Mouse (Mus musculus) gastrocnemius, postnatal 14 days (tissue): ENCODE measurements around the gene Tgfbr2. TPM values are rescaled to one million over a fixed set of nuclear protein-coding genes. Genes with fewer than 3 reads are reported as not detected.
A peak's percentile ranks its signal among the peaks of the same experiment; 100 is the strongest.
"Not testable (repeated sequence)": the region's sequence is repeated elsewhere in the genome, so short reads cannot be mapped to it uniquely, and the experiment has no call there.

Source experiments
- DNase-seq: peaks from one replicate; pipeline ENCODE4 v3.0.0; 2021; ENCODE audit warnings: mixed read lengths
- intact Hi-C: fragments of 180-260 bp; cut with DNase I; formaldehyde crosslinking; loops from one replicate; pipeline ENCODE4 v1.15.1; 2025; ENCODE audit warnings: low total_unique reads
- total RNA-seq, 2 experiments: library from RNA; stranded (reverse); gene quantifications; 2 replicates each; pipeline ENCODE4 v1.2.3; 2021

The Tgfbr2 gene
- total RNA-seq, 2 experiments from 2014 or later = 29.9 to 36.5 TPM

DNA sequence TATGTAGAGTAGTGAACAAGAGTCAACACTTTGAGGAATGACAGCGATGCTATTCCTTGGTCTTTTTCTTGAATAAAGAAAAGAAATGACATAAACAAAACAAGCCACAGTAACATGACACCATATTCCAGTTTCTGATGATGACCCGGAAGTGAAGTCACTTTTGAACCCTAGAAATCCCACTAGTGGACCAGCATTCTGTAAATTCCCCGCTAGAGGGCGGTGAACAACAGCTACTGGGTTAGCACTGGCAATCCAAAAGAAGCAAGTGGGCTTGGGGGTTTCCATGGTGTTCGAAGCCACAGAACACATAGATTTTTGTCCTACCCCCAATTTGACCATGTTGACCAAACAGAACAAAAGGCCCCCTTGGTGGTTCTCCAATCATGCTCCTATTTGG lies 87.3 kb downstream of the Tgfbr2 start:
- DNase-seq = peak; percentile 69

DNA sequence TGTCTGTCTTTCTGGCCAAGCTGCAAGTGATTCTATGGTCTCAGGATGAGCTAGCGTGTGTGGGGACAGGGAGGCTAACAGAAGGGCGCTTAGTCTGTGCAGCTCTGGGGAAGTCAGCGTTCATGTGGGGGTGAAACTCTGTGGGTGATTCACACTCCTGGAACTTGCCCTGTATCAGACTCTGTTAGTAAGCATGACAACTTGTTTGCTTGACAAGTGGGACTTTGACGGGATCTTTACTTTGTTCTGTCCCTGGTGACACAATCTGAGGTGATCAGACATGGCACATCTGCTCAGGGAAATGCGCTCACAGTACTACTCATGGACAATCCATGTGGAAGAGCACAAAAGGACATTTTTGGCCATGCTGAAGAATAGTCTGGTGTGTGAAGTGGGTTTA lies 87.9 kb downstream of the Tgfbr2 start:
- DNase-seq = no peak
- intact Hi-C loops = no loop called here

More for the DNA sequence above, 87.3 kb downstream of the Tgfbr2 start:
- intact Hi-C loops = no loop called here

DNA sequence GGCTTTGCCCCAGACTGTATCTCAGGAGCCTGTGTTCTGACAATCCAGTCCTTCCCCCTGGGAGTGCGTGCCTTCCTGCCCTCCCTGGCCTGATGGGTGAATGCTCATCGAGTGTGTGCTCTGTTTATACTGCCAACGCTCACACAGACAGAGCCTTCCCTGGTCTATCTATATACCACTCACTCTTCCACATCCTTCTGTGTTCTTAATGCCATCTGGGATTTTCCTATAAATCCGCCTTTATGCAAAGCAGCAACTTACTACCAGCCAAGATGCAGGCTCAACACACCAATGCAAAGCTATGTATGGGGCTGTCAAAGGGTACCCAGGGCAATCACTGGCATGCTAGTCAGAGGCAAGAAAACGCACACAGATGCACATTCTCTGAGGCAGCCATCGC lies 89.2 kb downstream of the Tgfbr2 start:
- no peak for DNase-seq
- intact Hi-C loops = no loop called here

DNA sequence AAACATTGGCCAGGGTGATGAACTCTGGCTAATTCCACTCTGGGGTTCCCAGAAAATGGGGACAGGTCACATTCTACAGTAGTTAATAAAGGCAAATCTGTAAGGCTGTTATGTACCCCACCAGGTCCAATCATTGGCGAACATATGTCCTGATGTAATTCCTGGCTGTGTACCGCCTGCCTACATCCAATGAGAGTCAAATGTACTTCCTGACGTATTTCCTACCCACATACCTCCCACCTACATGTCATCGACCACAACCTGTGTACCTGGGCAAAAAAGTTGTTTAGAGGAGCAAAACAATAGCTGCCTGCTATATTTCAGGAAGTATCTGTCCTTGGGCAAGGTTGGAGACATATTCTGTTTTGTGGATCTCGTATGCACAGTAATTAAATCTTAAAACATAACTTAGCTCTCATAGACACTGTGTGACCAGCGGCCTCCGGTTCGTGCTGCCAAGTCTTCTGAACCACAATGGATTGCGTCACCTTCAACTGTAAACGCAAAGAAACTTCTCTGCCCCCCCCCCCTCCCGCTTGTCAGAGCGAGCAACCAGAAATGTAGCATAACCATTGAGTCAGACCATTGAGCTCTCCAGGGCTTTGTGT lies 90.7 kb downstream of the Tgfbr2 start:
- no peak for DNase-seq
- intact Hi-C loops = no loop called here

DNA sequence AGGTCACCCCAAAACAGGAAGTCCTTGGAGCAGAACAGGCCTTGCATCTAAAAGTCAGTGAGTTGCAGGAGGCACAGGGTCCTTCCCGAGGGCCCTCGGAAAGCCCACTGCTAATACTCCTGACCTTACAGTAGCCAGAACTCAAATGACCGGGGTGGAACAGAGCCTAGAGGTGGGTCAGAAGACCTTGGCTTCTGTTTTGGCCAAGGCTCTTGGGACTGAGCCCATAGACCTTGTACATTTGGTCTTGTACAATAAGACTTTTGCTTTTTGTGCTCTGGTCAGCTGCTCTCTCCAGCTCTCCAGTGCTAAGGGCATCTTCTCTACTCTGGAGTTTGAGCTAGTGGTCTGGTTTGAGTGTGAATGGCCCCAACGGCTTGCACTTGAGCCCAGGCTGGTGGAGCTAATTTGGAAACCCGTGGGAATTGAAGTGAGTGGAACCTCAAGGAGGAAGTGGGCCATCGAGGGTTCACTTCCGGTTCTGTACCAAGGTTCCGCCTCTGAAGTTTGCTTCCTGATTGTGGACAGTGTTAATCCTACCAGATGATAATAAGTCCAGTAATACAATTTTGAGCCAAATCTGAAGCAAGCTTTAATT lies 91.3 kb downstream of the Tgfbr2 start:
- no peak for DNase-seq
- intact Hi-C loops = no loop called here

- intact Hi-C loops = no loop called here
Measured at GRCm38 (mm10) chr9:116083300-116083699, 91.9 kb downstream of the Tgfbr2 start.

DNA sequence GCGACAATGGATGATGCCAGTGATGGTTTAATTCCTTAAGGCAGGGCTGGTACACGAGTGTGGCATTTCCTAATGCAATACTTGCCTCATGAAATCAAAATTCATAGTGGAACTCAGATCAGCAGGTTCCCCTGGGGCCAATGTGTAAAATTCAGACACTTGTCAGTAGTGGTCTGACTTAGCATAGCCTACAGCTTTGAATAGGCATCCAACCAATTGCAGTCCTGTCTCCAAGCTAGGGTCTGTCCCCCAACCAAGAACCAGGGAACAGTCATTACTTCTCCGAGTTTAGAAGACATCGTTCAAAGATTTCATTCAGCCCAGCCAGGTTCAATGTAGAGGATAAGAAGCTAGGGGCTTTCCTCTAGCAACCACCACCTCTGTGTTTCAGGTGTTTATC lies 93.4 kb downstream of the Tgfbr2 start:
- DNase-seq = no peak
- intact Hi-C loops = no loop called here

More at GRCm38 (mm10) chr9:116083300-116083699, 91.9 kb downstream of the Tgfbr2 start:
- DNase-seq = no peak

DNA sequence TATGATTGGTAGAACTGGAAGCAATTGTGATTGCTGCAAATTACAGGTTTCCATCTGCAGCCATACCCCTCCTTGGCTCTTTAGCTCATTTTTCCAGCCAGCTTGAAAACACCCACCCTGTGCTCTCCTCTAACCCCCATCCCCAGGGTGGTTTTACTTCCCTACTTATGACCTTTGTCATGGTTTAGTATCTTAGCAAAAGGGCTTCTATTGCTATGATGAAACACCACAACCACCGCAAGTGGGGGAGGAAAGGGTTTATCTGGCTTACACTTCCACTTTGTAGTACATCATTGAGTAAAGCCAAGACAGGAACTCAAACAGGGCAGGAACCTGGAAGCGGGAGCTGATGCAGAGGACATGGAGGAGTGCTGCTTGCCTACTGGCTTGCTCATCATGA lies 97.7 kb downstream of the Tgfbr2 start:
- intact Hi-C loops = no loop called here
- no peak for DNase-seq

- intact Hi-C loops = no loop called here
- no peak for DNase-seq
Measured at GRCm38 (mm10) chr9:116076946-116077345, 98.2 kb downstream of the Tgfbr2 start.

GRCm38 (mm10) chr9:116076163-116076562 lies 99.0 kb downstream of the Tgfbr2 start:
- no peak for DNase-seq
- intact Hi-C loops = no loop called here

DNA sequence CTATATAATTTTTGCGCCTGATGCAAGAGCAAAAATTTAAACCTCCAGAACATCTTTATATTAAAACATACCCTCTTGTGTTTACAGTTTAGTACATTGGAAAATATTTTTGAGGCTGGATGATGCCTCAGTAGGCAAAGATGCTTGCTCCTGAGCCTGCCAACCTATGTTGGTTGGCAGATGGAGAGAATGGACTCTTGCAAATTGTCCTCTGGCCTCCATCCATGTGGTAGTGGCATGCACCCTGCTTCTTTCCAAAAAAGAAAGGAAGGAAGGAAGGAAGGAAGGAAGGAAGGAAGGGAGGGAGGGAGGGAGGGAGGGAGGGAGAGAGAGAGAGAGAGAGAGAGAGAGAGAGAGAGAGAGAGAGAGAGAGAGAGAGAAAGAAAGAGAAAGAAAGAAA lies 103.6 kb downstream of the Tgfbr2 start:
- intact Hi-C loops, DNase-seq: not testable (repeated sequence)

GRCm38 (mm10) chr9:116064774-116065173 lies 110.4 kb downstream of the Tgfbr2 start:
- DNase-seq = no peak
- intact Hi-C loops = loop anchor here (5.0 kb wide), 1 partner anchor 328 kb away; no protein-coding TSS in a partner anchor

DNA sequence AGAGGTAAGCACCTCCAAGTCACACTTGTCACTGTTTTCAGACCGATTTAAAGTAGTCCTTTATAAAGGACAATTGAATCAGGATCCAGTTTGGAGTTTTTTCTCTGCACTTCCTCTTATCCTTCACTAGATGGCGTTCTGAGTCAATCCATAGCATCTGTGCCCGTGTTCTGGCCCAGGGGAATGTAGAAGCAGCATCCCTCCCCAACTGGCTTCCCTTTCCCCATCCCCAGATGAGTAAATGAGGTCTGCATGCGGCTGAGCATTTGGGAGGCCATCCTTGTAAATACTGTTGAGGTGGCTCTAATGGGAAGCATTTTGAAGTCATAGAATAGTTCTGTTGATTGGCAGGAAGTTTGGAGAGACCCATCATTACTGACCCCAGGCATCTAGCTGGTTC lies 114.5 kb downstream of the Tgfbr2 start:
- peak; percentile 29 for DNase-seq
- intact Hi-C loops = no loop called here

DNA sequence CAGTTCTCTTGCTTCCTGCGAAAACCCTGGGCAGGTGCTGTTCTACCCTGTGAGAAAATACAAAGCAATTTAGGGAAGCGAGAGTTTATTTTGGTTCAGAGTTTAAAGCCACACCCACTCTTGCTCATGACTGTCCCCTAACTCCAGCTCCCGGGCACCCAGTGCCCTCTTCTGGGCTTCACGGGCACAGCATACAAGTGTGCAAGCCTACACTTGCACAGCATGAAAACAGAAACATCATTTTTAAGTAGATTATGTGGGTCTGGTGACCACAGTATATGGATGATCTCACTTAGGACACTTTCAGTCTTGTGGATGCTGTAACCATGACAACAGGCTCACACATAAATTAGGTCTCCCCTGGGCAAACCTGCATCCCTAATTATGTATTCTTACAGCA lies 116.0 kb downstream of the Tgfbr2 start:
- intact Hi-C loops = no loop called here
- no peak for DNase-seq

- DNase-seq = no peak
- intact Hi-C loops = no loop called here
Measured at GRCm38 (mm10) chr9:116058475-116058874, 116.7 kb downstream of the Tgfbr2 start.

GRCm38 (mm10) chr9:116053976-116054375 lies 121.2 kb downstream of the Tgfbr2 start:
- no peak for DNase-seq
- intact Hi-C loops = no loop called here

DNA sequence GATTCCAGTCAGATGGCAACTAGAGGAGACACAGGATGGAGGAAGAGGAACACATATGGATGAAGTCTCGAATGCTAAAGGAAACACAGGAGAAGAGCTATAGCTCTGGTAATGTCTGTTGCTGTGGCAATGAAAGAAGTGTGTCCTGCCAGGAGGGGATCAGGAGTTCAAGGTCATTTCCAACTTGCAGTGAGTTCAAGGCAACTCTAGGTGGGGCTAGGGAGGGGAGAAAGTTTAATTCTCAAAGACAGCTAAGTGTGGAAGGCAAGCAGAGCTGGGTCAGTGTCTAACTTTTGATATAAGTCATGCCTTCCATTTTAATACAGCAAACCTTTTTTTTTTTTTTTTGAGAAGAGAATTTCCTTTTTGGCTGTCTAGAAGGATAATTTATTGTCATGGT lies 125.2 kb downstream of the Tgfbr2 start:
- intact Hi-C loops = no loop called here
- DNase-seq = no peak

- peak; percentile 80 for DNase-seq
- intact Hi-C loops = loop anchor here (5.0 kb wide), 1 partner anchor 329 kb away; no protein-coding TSS in a partner anchor
Measured at GRCm38 (mm10) chr9:116041787-116042186, 133.4 kb downstream of the Tgfbr2 start.

DNA sequence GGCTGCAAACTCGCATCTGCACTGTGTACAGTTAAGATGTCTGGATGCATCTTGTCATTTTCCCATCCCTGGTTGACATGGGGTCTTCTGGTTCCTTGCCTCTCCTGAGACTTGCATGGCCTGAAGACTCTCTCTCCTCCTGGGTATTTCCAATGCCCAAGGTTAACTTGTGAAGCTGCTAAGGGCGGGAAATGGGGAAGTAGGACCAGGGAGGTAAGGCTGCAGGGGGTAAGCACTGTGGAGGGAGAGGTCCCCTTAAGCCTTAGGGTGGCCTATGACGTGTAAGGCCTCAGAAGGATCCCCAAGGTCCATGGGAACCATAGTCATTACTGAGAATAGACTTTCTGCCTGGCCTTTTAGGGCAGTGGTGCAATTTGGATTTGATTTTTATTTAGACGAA lies 133.8 kb downstream of the Tgfbr2 start:
- intact Hi-C loops = loop anchor here (5.0 kb wide), 1 partner anchor 329 kb away; no protein-coding TSS in a partner anchor
- no peak for DNase-seq

GRCm38 (mm10) chr9:116040852-116041251 lies 134.3 kb downstream of the Tgfbr2 start:
- intact Hi-C loops = loop anchor here (5.0 kb wide), 1 partner anchor 329 kb away; no protein-coding TSS in a partner anchor
- not testable (repeated sequence) for DNase-seq

DNA sequence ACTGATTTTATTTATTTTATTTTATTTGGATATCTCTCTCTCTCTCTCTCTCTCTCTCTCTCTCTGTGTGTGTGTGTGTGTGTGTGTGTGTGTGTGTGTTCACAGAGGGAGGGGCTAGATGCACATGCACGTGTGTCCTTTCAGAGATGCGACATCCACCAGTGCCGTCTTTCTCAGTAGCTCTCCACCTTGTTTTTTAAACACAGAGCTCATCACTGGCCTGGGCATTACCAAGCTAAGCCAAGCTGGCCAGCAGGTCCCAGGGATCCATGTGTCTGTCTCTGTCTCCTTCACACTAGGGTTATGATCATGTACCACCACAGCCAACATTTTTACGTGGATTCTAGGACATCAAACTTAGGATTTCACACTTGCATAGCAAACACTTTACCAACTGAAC lies 135.2 kb downstream of the Tgfbr2 start:
- DNase-seq = no peak
- intact Hi-C loops = loop anchor here (5.0 kb wide), 1 partner anchor 328 kb away; no protein-coding TSS in a partner anchor
